Mouse (Mus musculus) A20 (cell line): ENCODE results near the gene Rnf10.
"Not testable (repeated sequence)": the region's sequence is repeated elsewhere in the genome, so short reads cannot be mapped to it uniquely, and the experiment has no call there.

Experiments
- DNase-seq: peaks from one replicate; pipeline ENCODE4 v3.0.0-alpha.2; 2011; ENCODE audit warnings: low read depth, low spot score

Rnf10 gene

DNA sequence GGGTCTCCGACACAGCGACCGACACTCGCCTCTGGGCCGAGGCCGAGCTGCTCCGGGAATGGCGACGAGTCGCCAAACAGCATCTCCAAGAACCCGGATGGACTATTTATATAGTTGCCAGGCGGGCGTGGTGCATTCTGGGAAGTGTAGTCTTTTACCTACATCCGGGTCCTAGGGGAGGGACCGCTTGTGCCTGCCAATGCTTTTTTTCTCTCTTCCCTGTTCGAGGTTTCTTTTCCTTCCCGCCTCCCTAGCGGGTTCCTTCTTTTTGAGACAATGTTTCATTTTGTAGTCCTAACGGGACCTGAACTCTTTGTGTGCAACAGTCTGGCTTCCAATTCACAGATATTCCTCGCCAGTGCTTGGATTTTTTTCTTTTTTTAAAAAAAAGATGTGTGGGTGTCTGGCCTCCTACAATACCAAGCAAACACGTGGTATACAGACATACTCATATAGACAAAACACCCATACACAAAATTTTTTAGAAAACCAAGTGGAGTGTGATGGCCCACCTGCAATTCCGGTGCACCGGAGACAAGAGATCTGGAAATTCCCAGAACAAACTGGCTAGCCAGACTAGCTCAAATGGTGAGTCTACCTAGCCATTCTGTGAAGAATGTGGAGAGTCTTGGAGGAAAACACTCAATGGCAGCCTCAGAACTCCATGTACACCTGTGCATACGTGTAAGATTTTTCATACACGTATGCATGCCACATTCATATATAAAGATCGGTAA lies at the start of gene Rnf10:
Rnf10 (minus strand) TSS at position 87 of the 737 bp plus-strand sequence.
- peak; percentile 97 for DNase-seq

DNA sequence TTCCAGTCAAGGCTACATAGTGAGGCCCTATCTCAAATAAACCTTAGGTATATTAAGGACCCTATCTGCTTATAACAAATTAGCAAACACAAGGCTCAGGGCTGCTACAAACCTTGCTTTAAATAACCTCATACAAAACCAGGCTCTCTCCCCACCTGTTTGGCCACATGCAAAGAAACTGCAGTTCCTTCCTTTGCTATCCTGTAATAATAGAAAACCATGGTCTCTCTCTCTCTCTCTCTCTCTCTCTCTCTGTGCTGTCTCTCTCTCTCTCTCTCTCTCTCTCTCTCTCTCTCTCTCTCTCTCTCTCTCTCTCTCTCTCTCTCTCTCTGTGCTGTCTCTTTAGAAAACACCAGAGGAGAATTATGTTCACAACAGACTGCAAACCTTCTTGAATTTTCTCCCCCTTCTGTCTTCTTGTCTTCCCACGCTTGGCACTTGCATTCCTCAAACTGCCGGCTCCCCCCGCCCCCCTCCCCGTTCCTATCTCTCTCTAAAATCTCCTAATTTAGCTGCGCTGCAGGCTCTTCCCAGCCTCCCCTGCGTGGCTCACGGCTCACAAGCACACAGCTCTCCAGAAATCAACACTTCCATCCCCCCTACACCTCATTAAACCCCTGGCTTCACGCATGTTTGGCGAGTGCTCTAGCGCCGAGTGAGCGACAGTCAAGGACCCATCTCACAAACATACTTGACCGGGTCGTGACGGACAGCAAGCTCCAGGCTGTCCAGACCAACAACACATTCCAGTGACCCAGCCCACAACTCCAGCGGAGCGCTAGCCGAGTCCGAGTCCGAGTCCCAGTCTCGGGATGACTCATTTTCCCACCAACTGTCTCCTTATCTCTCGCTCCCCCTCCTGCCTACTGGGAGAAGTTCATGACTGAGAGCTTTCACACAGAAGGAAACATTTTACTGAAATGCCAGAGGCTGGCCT lies 46.6 kb upstream of the Rnf10 start:
- no peak for DNase-seq

DNA sequence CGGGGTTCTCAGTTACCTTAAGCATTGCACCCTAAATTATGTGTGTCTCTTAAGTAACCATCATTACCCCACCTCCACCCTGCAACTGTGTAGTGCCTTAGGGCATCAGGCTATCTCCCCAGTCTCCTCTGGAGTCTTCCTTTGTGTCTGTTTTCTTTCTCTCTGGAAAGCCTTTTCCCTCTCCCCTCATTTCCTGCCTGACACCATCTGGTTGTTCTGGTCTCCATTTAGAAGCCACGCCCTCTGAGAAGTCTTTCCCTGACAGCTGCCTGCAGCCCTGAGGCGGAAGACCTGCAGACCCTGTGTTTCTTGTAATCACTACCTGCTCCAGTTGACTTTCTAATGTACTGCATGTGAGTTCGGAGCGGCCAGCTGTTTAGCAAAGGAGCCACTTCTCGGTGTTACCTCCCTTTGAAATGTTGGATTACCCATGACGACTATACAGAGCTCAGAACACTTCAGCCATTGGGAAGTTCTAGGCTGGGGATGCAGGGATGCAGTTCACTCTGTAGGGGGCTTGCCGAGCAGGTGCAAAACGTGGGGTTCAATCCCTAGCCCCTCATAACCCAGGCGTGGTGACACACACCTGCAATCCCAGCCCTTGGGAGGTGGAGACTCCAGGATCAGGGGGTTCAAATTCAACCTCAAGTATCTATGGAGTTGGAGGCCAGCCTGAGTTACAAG lies 45.1 kb upstream of the Rnf10 start:
- DNase-seq, result no peak

DNA sequence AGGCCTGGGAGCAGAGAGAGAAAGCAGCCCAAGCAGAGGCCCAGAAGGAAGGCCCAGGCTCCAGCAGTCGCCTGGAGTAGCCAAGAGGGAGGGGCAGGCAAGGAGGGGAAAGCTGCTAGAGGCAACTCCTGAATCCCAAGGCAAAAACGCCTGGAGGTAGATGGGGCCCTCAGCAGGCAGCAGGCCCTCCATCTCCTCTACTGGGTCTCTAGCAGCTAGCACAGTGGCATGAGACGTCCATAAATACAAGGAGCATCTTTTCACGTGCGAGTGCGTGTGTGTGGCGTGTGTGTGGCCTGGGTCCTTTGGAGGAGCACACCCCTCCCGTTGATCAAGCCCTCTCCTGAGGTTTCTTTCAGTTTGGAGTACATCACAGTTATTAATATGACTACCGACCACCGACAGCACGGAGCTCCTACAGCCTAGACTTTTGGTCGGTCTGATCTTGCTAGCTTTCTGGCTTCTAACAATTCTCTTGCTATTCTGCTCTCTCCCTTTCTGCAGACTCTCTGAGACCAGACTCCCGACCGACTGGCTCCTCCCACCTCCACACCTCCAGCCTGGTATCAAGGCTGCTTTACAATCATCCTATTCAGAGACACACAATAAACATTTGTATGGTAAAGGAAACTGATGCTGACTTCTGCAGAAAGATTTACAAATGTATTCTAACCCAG lies 44.4 kb upstream of the Rnf10 start:
- DNase-seq, result no peak

DNA sequence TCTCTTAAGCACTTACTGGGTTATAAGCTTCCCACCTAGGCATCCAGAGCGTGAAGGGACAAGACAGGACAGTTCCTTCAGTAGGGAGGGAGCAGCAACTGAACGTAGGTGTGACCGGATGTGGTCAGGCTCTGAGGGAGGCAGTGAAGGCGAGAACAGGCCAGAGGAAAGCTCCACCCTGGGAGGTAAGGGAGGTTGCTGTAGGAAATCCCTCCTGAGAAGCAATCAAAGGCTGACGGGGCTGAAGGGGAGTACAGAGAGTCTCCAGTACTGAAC lies 40.9 kb upstream of the Rnf10 start:
- no peak for DNase-seq

DNA sequence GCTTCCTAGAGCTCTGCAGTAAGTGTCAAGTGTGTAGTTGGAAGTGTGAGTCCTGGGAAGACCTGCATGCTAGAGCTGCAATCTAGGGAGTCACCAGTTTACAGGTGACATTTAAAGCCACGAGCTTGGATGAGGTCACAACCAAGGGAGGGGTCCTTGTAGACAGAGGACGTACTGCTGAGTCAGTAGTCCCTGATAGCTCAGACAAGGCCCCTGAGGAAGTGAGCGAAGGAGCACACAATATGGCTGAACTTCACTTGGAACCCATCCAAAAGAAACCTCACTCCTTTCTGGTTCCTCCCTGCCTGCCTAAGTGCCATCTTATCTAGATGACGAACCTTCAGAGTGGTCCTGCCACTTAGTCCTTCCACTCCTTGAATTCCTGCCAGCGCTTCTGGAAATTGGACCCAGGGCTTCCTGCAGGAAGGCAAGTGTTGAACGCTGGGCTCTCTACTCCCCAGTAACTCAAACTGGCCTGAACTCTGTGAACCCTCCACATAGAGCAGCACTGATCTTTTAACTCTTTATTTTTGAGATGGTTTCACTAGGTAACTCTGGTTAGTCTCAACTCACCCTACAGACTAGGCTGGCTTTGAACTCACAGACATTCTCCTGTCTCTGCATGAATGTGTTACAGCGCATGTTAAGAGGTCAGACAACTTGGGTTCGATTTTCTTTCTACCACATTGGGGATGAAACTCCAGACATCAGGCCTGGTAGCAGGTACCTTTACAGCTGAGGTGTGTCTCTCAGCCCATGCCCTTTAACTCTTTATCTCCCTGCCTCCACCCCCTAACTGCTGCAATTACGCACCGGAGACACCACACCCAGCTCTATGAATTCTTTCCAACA lies 40.3 kb upstream of the Rnf10 start:
- DNase-seq, result no peak

DNA sequence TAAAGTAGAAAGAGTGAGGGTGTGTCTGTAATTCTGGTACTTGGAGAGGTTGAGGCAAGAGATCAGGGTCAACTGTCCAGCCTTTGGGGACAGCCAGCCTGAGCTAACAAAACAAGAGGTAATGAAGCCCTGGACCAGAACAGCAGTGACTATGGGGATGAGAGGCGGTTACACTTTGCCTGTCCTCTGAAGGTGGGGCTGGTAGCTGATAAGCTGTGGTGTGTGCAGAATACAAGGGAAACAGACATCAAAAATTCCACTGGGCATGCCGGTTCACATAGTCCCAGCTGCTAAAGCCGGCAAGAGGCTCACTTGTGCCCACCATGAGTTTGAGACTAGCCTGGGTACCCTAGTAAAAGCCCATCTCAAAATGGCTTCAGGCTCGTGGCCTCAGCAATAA lies 39.7 kb upstream of the Rnf10 start:
- DNase-seq, result no peak

DNA sequence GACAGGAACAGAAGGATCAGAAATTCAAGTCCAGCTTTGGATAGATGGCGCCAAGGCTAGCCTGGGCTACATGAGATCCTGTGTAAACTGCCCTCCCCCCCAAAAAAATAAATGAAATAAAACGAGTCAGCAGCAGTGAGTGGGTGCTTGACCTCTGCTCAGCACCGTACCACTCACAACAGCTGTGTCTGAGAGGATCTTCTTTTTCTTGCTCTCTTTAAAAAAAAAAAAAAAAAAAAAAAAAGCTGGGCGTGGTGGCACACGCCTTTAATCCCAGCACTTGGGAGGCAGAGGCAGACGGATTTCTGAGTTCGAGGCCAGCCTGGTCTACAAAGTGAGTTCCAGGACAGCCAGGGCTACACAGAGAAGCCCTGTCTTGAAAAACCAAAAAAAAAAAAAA lies 29.5 kb upstream of the Rnf10 start:
- DNase-seq, result not testable (repeated sequence)

DNA sequence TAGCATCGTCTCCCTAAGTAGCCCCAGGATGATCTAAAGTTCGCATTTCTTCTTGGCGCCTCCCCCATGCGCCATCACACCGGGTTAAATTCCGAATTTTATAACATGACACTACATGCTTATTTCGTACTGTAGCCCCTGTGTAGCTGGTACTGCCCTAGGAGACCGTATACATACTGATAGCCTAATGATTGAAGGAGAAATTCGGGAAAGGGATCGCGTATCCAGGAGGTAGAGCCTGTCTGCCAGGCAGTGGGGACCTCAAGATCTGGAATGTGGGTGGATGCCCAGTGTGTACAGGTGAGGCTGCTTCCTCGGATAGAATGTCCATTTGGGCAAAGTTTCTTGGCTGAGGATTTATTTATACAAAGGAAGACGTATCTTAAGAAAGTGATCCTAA lies 28.9 kb upstream of the Rnf10 start:
- DNase-seq, result no peak

DNA sequence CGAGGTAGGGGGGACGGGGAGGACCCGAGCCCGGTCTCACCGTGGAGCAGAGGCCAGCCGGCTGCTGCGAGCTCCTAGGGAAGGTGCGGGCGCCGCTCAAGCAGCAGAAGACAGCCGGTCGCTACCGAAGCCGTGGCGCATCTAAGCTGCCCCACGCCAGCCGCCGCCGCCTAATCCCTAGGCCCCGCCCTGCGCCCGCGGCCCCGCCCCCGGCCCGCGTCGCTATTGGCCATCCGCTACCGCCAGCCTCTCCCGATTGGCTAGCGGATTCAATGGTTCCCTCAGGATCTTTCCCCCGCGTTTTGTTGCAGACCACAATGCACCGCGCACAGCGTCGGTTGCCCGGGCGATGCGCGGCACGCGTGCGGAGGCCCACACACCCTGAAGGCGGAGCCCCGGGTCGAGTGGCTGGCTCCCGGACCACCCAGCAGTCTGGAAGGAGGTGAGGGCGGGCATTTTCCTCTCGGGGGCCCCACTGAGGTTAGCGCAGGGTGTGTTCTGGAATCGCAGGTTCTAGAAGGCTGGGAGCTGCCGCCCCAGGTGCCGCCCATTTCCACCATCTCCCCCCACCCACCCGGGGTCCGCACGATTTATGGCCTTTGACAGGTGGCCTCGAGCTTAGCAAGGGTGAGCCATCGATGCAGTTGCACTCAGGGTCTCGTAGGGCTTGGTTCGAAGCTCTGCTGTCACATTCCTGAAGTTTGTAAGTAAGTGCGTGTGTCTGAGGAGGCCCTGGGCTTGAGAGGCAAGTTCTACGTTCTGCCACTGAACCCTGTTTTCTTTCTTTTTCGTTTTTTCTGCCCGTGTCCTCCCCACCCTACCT lies 28.3 kb upstream of the Rnf10 start, which contains the start of gene Dynll1:
Dynll1 (minus strand) TSS at position 208 of the 823 bp plus-strand sequence.
- peak; percentile 99 for DNase-seq

DNA sequence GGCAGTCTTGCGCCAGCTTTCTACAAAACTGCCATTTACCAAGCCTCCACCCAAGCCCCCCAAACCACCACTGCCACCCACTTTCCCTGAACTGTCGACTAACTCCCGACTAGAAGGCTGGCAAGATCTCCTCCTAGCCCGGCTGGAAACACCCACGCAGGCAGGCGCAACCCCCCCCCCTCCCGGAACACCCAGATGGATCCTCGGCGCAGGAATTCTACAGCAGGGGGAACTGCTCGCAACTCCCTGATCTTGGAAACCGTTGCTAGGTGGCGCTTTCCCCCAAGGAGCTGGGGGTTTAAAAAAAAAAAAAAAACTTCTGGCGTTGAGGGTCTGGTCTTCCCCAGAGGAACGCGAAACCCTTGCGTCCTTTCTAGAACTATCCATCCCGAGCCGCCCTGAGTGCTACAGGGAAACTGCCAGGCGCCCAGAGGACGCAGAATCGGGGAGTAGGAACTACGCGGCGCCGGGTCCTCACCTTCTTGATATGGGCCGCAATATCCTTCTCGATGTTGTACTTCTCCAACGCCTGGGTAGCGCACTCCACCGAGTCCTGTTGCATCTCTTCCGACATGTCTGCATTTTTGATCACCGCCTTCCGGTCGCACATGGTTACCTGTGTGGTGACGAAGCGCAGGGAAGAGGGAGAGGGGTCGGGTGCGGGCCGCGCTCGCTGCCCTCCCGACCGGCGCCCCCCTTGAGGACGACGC lies 27.5 kb upstream of the Rnf10 start:
- peak; percentile 46 for DNase-seq

DNA sequence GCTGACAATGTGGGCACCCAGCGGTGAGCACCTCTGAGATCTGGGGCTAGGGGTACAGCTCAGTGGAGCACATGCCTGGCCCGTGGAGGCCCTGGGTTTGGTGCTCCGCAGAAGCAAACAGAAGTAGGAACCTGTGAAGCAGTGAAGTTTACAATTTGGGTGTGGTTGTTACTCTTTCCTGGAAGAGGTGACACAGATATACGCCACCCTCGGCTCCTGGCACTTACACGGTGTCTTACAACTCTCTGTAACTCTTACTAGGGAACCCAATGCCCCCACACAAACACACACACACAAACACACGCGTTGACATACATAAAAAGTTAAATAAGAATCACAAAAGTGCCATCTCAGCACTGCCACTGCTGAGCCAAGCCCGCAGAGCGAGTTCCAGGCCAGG lies 23.6 kb upstream of the Rnf10 start:
- no peak for DNase-seq

DNA sequence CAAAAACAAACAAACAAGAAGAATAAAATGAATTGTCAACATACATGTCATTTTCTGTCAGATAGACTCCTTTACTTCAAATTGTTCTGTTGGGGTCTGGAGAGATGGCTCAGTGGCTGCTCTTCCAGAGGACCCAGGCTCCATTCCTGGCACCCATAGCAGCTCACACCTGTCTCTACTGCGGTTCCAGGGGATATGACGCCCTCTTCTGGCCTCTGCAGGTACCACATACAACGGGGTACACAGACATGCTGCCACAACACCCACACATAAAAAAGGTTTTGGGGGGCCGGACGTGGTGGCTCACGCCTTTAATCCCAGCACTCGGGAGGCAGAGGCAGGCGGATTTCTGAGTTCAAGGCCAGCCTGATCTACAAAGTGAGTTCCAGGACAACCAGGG lies 21.5 kb upstream of the Rnf10 start:
- DNase-seq, result peak; percentile 46

DNA sequence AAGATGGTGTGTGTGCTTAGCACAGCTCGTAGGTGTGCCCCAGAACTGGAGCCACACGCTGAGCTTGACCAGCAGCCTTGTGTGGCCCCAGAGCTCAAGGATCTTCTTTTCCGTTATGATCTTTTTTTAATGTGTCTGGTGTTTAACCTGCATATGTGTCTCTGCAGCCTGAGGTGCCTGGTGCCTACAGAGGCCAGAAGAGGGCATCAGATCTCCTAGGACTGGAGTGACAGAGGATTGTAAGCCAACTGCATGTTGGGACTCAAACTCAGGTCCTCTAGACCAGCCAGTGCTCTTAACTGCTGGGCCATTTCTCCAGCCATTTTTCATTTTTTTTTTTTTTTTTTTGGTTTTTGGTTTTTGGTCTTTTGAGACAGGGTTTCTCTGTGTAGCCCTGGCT lies 12.0 kb upstream of the Rnf10 start:
- DNase-seq, result peak; percentile 60

DNA sequence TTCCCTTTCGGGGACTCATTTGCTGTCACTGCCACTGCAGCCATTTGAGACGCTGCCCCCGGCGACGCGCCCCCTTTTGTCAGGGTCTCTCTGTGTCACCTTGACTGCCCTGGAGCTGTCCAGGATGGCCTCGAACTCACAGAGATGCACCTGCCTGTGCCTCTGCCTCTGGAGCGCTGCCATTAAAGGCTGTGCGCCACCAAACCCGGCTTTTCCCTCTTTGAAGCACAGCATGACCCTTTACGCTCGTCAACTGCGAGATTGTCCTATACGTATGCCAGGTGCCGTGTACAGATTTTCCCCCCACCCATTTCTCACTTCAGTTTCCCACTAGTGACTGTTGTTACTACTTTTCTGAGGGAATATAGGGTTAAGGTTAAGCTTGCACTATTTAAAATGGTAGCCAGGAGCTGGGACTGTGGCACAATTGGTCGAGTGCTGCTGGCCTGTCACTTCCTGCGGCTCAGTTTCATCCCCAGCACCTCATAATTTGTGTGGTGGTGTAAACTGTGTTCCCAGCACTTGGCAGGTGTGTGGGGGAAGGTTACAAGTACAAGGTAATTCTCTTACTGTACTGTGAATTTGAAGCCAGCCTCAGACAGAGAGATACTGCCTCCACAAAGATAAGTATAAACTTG lies 7.5 kb upstream of the Rnf10 start:
- DNase-seq, result peak; percentile 76

DNA sequence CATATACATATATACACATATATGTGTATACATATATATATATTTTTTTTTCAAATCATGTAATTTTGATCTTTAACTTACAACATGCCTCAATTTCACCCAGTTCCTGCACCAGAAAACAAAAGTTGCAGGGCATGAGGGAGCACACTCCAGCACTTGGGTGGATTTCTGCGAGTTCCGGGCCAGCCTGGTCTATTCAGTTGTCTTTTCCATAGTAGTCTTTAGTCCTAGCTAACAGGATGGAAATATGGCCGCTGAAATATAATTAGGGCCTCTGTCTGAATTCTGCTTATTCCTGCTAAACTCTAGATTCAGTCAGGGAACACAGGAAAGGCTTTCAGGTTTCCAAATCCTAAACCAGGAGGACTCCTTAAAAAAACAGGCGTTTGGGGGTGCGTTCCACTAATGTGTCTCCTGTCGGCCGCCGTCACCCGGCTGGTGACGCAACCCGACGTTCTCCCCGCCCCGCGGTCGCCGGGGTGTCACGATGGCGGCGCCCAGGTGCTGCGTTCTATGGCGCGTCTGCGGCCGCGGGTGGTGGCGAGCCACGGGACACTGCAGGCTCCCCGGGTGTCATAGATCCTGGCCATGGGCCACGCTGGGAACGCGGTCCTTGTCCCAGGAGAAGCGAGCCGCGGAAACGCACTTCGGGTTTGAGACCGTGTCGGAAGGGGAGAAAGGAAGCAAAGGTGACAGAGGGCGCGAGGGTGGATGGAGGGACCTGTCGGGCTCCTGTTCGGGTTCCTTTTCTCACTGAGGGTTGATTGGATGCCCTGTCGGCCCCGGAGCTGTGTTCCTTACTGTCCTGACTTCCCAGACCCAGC lies 6.7 kb upstream of the Rnf10 start, which contains the start of gene Coq5:
Coq5 (plus strand) TSS at position 441 of the 824 bp plus-strand sequence.
- DNase-seq, result peak; percentile 89

DNA sequence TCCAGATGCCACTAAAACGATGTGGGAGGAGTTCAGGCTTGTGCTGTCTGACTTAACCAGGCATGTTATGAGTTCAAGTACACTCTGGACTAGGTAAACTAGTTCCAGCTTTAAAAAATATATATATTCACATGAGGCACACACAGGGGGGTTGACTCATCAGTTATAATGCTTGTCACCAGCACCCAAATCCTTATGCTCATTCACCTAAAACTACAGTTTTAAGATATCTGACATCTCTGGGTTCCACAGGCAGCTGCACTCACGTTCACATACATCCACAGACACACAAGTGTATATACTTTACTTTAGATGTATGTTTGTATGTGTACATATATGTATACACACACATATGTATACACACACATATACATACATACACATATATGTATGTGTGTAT lies 6.1 kb upstream of the Rnf10 start:
- DNase-seq, result no peak

DNA sequence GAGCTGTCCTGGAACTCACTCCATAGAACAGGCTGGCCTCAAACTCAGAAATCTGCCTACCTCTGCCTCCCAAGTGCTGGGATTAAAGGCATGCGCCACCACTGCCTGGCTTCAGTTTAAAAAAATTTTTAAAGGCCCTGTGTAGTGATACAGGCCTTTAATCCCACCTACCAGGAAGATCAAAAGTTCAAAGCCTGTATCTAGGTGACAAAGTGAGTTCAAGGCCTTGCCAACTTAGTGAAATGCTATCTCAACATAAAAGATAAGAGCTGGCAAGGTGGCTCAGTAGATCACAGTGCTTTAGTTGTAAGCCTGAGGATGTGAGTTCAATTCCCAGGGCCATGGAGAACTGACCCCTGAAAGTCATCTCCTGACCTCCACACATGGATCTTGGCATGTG lies 5.4 kb upstream of the Rnf10 start:
- DNase-seq, result no peak
